Mouse (Mus musculus) embryo, embryonic 10.5 days (tissue): ENCODE measurements around the gene Sod3.

ENCODE experiments used
- DNase-seq: peaks from one replicate; pipeline ENCODE4 v3.0.0-alpha.2; 2015; ENCODE audit warnings: low spot score

Sod3 gene

DNA sequence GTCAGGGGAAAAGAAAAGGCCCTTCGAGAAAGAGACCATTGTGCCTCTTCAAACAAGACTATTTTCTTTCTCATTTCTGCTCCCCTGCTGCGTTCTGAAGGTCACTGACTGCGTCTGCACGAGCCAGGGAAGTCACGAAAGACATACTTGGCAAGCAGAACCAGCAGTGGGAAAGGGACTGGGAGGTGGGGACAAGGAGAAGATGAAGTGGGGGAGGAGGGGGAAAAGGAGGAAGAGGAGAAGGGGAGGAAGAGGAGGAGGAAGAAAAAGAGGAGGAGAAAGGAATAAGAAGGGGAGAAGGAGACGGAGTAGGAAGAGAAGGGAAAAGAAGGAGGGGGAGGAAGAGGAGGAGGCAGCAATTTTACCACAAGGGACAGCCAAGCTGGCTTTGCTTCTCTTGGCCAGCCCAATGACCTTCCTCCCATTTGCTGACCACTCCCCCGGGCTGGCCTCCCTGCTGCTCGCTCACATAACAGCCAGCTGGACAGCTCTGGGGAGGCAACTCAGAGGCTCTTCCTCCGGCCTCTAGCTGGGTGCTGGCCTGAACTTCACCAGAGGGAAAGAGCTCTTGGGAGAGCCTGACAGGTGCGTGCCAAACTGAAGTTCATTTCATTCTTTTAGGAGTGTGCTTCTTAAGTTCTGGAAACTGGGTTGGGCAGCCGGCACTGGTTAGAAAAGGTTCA, at the start of gene Sod3:
Gene Sod3, plus strand, starts transcription at position 324 of the 683 bp plus-strand sequence.
- DNase-seq = peak; percentile 48

DNA sequence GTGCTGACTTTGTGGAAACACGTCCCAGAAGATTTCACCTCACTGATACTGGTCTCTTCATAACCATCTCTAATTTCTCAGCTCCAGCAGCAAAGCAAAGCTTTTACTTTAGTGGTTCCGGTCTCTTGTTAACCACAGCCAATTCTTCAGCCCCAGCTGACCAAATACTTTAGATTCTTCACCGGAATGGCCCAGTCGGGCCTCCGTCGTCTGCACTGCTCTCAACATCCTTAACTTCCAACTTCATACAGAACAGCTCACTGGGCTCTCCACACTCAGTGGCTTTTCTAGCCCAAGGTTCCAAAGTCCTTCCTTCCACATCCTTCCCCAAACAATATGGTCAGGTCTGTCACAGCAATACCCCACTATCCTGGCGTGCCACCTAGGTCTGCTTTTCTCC, 46.7 kb upstream of the Sod3 start:
- no peak for DNase-seq

DNA sequence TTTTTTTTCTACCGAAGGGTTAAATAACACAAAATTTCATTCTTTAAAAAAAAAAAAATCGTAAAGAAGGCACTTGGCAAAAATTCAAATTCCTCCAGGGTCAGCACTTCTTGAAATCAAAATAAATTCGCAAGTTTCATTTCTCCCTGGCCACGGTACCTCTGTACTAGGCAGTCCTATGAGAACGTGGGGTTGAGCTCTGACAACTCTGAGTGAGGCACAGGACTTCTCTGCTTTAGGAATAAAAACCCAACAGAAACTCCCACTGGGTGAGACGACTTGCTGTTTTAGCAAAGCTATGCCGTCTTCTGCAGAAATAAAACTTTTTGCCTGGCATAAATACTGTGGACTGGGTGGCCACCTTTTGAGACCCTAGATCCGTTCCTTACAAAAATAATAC, 44.1 kb upstream of the Sod3 start:
- DNase-seq = no peak

- peak; percentile 5 for DNase-seq
Measured at GRCm38 (mm10) chr5:52332120-52332519, 31.5 kb upstream of the Sod3 start.

- no peak for DNase-seq
Measured at GRCm38 (mm10) chr5:52335590-52335989, 28.0 kb upstream of the Sod3 start.

- DNase-seq = no peak
Measured at GRCm38 (mm10) chr5:52339134-52339533, 24.5 kb upstream of the Sod3 start.

DNA sequence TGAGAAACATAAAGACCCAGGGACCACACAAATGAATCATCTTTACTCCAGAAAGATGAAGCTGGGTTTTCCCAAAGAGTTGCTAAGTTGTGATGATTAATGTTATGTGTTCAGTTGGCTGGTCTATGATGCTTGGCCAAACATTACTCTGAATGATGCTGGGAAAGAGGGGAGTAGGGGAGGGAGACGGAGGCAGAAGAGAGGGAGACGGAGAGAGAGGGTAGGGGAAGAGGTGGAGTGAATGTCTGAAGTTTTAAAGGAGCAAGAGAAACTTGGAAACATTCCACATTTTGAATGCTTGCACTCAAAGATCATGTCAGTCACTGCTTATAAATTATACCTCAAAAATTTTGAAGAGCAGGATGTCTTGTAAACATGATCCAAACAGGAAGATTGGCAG, 16.7 kb upstream of the Sod3 start:
- DNase-seq = no peak

- no peak for DNase-seq
Measured at GRCm38 (mm10) chr5:52350451-52350850, 13.1 kb upstream of the Sod3 start.

GRCm38 (mm10) chr5:52351561-52351960, 12.0 kb upstream of the Sod3 start:
- DNase-seq = no peak

GRCm38 (mm10) chr5:52352730-52353129, 10.9 kb upstream of the Sod3 start:
- DNase-seq = no peak

DNA sequence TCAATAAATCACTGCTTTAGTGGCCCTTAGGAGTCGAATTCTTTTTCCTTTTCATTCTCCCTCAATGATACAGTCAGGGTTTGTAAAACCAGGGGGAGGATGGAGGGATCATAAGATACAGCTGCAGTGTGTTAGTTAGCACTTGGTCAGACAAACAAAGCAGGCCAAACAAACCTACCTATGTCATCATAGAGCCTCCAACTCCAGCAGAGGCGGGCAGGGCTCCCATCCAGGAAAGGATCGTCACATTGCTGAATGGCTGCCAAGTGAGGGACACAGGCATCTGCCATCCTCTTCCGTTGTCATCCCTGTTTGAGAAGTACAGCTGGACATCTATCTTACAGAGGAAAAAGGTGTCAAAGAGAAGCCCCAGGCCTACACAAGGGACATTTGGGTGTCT, 9.2 kb upstream of the Sod3 start:
- no peak for DNase-seq

- DNase-seq = no peak
Measured at GRCm38 (mm10) chr5:52355612-52356011, 8.0 kb upstream of the Sod3 start.

- no peak for DNase-seq
Measured at GRCm38 (mm10) chr5:52357175-52357754, 6.3 kb upstream of the Sod3 start.

DNA sequence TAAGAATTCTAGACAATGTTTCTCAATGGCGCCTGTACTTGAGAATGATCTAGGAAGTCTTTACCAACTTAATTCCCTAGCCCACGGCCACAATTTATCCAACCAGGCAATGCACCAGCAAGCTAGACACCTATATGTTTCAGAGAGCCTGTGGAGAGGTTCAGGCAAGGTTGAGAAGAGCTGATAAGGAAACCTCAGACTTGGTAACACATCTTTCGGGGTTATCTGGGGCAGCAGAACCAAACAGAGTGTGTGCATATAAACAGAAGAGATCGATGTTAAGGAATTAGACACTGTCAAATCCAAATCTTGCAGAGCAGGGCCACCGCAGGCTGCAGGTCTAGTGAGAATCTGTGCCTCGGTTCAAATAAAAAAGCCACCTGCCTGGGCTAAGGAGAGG, 5.5 kb upstream of the Sod3 start:
- DNase-seq = no peak

DNA sequence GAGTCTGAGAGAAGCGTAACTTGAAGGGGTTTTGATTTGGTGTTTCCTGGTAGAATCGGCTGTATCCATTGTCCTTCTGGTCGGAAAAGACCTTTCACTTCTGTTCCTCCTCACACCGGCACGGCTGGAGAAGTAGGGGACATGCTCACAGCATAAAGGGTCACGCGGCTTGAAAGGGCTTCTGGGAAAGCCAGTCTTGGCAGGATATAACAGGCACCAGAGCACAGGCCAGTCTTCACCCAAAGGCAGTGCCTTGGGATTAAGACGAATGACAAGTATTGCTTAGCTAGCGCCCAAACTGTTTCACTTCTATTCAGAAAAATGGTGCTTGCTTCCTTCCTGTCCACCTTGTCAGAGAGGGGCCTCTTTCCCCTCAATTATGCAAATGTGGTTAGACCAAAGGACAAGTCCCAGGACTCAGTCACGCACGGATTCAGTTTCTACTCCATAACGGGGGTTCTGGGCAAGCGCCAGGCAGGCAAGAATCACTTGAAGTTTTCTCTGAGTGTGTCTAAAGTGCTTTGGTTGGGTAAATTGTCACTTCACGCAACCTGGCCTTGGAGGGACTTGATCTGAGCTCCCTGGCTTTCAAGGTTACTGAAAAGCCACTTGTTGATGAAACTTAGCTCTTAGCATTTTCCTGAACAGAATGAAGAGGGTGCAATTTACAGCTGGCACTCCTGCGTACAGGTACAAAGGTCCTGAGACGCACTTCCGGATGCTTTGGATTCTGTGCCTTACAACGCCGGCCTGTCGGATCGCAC, 3.1 kb upstream of the Sod3 start:
- peak; percentile 19 for DNase-seq

DNA sequence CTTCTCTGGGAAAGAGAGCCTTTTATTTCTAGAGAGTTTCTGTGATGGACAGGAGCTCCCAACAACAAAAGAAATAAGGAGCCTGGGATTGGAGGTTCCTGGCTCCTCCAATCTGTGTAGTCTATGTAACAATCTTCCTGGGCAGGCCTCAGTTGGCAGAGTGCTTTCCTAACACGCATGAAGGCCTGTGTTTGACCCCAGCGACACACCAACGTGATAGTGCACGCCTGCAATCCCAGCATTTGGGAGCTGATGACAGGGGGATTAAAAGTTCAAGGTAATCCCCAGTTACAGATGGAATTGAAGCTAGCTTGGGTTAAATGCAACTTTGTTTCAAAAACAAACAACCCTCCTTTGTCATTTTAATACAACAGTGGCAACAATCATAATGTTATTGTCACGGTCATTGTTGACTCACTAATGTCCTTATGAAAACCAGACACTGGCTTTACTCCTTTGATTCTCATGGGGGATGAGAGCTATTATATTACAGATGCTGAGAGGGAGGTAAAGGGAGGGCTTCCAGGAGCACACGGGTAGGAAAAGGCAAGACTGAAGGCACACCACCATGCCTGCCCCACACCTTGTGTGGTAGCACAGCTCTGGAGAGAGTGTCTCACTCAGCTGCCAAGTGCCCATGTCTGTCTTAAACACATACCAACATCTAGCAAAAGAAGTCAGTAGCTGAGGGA, 669 bp upstream of the Sod3 start:
- DNase-seq = no peak

DNA sequence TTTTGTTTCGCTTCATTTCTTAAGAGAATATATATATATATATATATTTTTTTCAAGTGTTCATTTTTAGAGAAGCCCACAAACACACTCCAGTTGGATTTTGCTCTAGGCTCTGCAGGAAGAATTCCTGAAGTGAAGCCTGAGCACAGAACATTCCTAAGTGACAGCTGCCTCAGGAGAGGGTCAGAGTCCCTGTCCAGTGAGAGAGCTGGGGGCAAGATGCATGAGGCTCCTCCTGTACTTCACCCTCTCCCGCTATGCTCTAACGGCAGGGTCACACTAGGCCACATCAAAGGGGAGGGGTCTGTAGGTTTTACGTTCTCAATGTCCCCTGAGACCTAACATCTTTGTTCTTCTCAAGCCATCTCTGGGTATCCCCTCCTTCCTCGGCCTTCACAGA, 930 bp downstream of the Sod3 start:
- no peak for DNase-seq

- no peak for DNase-seq
Measured at GRCm38 (mm10) chr5:52365930-52366329, 2.3 kb downstream of the Sod3 start.

DNA sequence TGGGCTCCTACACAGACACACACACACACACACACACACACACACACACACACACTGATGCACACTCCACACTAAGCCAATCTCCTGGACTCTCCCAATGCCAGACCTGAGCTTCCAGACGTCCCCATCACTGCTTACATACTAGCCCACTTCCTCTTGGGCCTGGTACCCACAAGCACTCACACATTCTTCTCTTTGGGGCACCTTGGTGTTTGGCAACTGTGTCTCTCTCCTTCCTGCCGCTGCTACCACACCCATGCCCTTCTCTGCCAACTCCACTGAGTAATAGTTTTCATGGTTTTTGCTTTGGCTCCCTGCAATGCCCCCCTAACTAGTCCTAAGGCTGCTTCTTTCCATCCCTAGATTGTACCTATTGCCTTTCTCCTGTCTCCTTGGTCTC, 3.1 kb downstream of the Sod3 start:
- no peak for DNase-seq

GRCm38 (mm10) chr5:52367866-52368840, 4.6 kb downstream of the Sod3 start:
- peak; percentile 36 for DNase-seq

DNA sequence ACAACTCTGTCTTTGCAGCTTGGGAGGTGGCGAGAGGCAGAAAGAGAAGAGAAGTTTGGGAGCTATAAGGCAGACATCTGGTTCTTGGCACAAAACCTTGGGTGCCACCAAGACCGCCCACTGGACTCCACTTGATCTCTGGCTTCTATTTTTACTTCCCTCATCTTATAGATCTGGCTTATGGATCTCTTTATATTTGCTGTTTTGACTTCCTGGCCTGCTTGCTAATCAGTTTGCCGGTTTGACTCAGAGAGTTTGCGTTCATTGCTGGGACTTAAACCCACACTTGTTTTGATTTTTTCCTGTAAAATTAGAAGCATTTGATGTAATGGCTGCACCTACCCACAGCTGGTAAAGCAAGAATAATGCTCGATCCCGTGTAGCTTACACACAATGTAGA, 7.3 kb downstream of the Sod3 start:
- no peak for DNase-seq

- no peak for DNase-seq
Measured at GRCm38 (mm10) chr5:52375847-52376246, 12.3 kb downstream of the Sod3 start.
